Mouse (Mus musculus) midbrain, embryonic 16.5 days (tissue): Measurements from ENCODE around the gene Kif24. TPM values are rescaled to one million over a fixed set of nuclear protein-coding genes. Genes with fewer than 3 reads are reported as not detected.

Source experiments
- ATAC-seq: fragments of 200-750 bp; cut with Nextera tagmentation; 2 replicates; pipeline ENCODE4 v1.8.0; 2017; ENCODE audit warnings: moderate TSS enrichment
- H3K27ac ChIP-seq: fragments of 300-500 bp; sonication (generic); 2 replicates; pipeline ENCODE4 v1.5.1; 2014; ENCODE audit warnings: mild to moderate bottlenecking, low read length, mixed read lengths
- H3K27me3 ChIP-seq: fragments of 300-500 bp; sonication (generic); 2 replicates; pipeline ENCODE4 v1.6.1; 2014; ENCODE audit warnings: low read depth, low read length, mixed read lengths; ENCODE audit not compliant: control insufficient read depth, insufficient read depth
- H3K36me3 ChIP-seq: fragments of 300-500 bp; sonication (generic); 2 replicates; pipeline ENCODE4 v1.6.1; 2014; ENCODE audit warnings: mild to moderate bottlenecking, low read length, moderate library complexity, mixed read lengths; ENCODE audit not compliant: control insufficient read depth, insufficient read depth
- H3K4me1 ChIP-seq: fragments of 300-500 bp; sonication (generic); 2 replicates; pipeline ENCODE4 v1.6.1; 2014; ENCODE audit warnings: mild to moderate bottlenecking, low read length, mixed read lengths; ENCODE audit not compliant: control insufficient read depth, insufficient read depth
- H3K4me2 ChIP-seq: fragments of 300-500 bp; sonication (generic); 2 replicates; pipeline ENCODE4 v1.6.1; 2014; ENCODE audit warnings: mild to moderate bottlenecking, low read length, mixed read lengths
- H3K4me3 ChIP-seq: fragments of 300-500 bp; sonication (generic); 2 replicates; pipeline ENCODE4 v1.5.1; 2014; ENCODE audit warnings: low read depth, mild to moderate bottlenecking, low read length, moderate library complexity, mixed read lengths
- H3K9ac ChIP-seq: fragments of 300-500 bp; sonication (generic); 2 replicates; pipeline ENCODE4 v1.6.1; 2014; ENCODE audit warnings: low read depth, low read length, mixed read lengths
- H3K9me3 ChIP-seq: fragments of 300-500 bp; sonication (generic); replicated peaks from 2 replicates; pipeline ENCODE4 v1.6.1; 2014; ENCODE audit warnings: mild to moderate bottlenecking, low read length, mixed read lengths; ENCODE audit not compliant: control insufficient read depth, poor library complexity, severe bottlenecking
- WGBS: fragments of 180-500 bp; shearing (Covaris S2); extraction: QIAGEN DNeasy Blood & Tissue Kit; methylation state at CpG from one replicate; pipeline ENCODE4 v1.1.7; 2014; 5-methylcytosine and 5-hydroxymethylcytosine counted together
- polyA plus RNA-seq: library from polyadenylated mRNA; unstranded; fragments of >200 nt; fragmentation: Nextera tagmentation; extraction: Ambion mirVana; gene quantifications from 2 replicates; pipeline ENCODE4 v1.2.1, GENCODE M21; 2015

Kif24 gene
- polyA plus RNA-seq, 1 experiment from 2014 or later, result 2.5 TPM

GRCm38 (mm10) chr4:41504325-41504724, 39.6 kb upstream of the Kif24 start:
- Histone ChIP-seq H3K9me3 (no peaks in the 10 kb centered on the region), H3K4me3 (no peak overlapping the region), H3K27ac (no peak overlapping the region), H3K4me1 (peaks cover 14% of the 10 kb centered on the region; the same call in 1 of the 2 replicates), H3K36me3 (no peaks in the 10 kb centered on the region), H3K9ac (no peak overlapping the region), H3K4me2 (no peak overlapping the region), H3K27me3 (peaks cover 27% of the 10 kb centered on the region)
- no peak for ATAC-seq
- 75% methylated on average over 5 of the region's 5 CpGs for WGBS

DNA sequence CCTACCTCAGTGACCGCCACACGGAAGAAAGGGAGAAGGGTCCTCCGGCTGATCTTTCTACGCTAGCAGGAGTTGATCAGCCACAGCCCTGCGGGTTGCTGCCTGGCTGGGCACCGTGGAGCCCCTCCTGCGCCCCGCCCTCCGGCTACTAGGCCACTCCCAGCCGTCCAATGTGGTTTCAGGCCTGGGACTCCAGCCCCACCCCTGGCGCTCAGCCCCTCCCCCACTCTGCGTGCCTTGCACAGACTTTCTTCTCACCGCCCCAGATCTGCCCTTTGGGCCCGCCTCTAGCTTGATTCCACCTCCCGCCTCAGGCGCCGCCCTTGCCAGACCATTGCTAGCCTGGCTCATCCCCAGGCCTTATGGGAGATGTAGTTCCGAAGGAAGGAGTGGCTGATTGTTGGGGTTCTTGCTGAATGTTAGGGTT, 38.3 kb upstream of the Kif24 start, which contains the start of gene AI464131:
Gene AI464131, minus strand, starts transcription at position 91 of the 427 bp plus-strand sequence.
- under 1% methylated on average over 18 of the region's 18 CpGs for WGBS
- Histone ChIP-seq H3K9ac (peak within 1 kb of the TSS; percentile 42), H3K4me2 (peak within 1 kb of the TSS; percentile 55), H3K36me3 (no peaks in the 10 kb centered on the region; the same call in 1 of the 2 replicates), H3K4me3 (peak within 1 kb of the TSS; percentile 31), H3K27me3 (peaks cover 33% of the 10 kb centered on the region), H3K27ac (peak within 1 kb of the TSS; percentile 36), H3K4me1 (peaks cover 17% of the 10 kb centered on the region; the same call in 1 of the 2 replicates), H3K9me3 (no peaks in the 10 kb centered on the region)
- ATAC-seq, result peak; percentile 88

DNA sequence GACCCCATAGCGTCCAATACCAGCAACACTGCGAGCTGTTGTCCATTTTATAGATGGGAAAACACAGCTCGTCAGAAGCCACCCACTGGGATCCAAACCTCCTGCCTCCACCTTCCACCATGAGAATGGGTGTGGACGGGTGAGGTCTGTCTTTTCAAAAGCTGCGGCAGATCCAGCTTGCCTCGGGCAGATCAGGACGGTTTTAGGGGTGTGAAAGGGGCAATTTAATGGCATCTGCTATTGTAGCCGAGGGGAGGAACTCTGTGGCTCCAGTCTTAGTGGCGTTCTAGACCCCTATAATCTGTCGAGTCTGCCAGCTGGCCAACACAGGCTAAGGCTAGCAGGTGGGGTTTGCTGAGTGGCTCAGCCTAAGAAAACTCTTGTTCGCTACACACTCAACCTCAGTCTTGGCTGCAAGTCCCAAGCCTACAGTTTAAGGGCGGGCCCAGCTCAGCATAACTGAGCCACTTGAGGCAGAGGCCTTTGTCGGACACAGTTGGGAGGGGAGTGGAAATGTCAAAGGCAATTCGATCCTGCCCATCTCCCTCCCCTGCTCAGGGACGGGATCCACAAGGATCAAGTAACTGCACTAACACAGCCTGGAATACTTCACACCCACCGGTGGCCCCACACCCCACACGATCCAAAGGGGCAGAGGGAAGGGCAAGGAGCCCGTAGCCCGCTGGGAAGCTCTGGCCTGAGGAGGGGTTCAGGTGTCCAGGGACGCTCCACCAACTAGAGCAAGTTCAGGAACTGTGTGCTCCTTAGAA, 37.7 kb upstream of the Kif24 start:
- peaks cover 13% of the 10 kb centered on the region; the same call in 1 of the 2 replicates for H3K4me1 ChIP-seq
- peak; percentile 43 for ATAC-seq
- H3K36me3 ChIP-seq, result no peaks in the 10 kb centered on the region; the same call in 1 of the 2 replicates
- WGBS, result 10% methylated on average over 20 of the region's 20 CpGs
- peak overlapping the region; percentile 42 for H3K9ac ChIP-seq
- peaks cover 40% of the 10 kb centered on the region for H3K27me3 ChIP-seq
- peak overlapping the region; percentile 55 for H3K4me2 ChIP-seq
- H3K27ac ChIP-seq, result peak overlapping the region; percentile 36
- peak overlapping the region; percentile 31 for H3K4me3 ChIP-seq
- no peaks in the 10 kb centered on the region for H3K9me3 ChIP-seq

- Histone ChIP-seq H3K9me3 (no peaks in the 10 kb centered on the region), H3K4me2 (no peak overlapping the region), H3K27me3 (peaks cover 49% of the 10 kb centered on the region), H3K9ac (no peak overlapping the region), H3K4me1 (peaks cover 13% of the 10 kb centered on the region; the same call in 1 of the 2 replicates), H3K27ac (no peak overlapping the region), H3K4me3 (no peak overlapping the region), H3K36me3 (no peaks in the 10 kb centered on the region; the same call in 1 of the 2 replicates)
- ATAC-seq, result no peak
- 74% methylated on average over 4 of the region's 4 CpGs for WGBS
These were observed 36.1 kb upstream of the Kif24 start for GRCm38 (mm10) chr4:41500787-41501186.

GRCm38 (mm10) chr4:41499619-41500018, 34.9 kb upstream of the Kif24 start:
- Histone ChIP-seq H3K4me1 (peaks cover 13% of the 10 kb centered on the region; the same call in 1 of the 2 replicates), H3K36me3 (no peaks in the 10 kb centered on the region; the same call in 1 of the 2 replicates), H3K27ac (no peak overlapping the region), H3K4me2 (no peak overlapping the region; the same call in 1 of the 2 replicates), H3K9me3 (no peaks in the 10 kb centered on the region), H3K9ac (no peak overlapping the region), H3K4me3 (no peak overlapping the region), H3K27me3 (peaks cover 49% of the 10 kb centered on the region)
- WGBS, result 54% methylated on average over 8 of the region's 8 CpGs
- ATAC-seq, result no peak

DNA sequence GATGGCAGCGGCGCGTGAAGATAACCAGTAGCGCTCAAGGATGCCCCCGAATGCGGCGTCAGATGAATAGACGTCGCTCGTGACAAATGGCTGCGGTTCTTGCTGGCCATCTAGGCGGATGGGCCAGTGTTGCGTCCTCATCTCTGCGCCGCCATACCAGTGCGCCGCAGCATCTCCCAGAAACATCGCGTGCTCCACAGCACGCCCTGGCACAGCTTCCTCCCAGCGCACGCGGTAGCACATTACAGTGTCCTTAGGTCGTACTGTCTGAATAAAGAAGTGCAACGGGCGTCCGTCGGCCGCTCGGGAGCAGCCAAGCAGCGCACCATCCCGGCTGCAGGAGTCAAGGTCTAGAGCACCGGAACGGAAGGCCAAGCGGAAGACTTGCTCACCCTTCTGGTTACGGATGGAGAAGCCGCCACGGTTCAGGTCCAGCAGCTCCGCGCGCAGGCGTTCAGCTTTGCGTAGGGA, 34.3 kb upstream of the Kif24 start:
- H3K27ac ChIP-seq, result no peak overlapping the region
- no peaks in the 10 kb centered on the region for H3K9me3 ChIP-seq
- ATAC-seq, result no peak
- H3K4me3 ChIP-seq, result peak overlapping the region; percentile 36
- H3K27me3 ChIP-seq, result peaks cover 49% of the 10 kb centered on the region
- peaks cover 13% of the 10 kb centered on the region; the same call in 1 of the 2 replicates for H3K4me1 ChIP-seq
- H3K36me3 ChIP-seq, result no peaks in the 10 kb centered on the region; the same call in 1 of the 2 replicates
- H3K9ac ChIP-seq, result peak overlapping the region; percentile 53; the same call in 1 of the 2 replicates
- H3K4me2 ChIP-seq, result peak overlapping the region; percentile 61
- 10% methylated on average over 43 of the region's 43 CpGs for WGBS

- peak overlapping the region; percentile 61 for H3K4me2 ChIP-seq
- H3K9ac ChIP-seq, result peak overlapping the region; percentile 54
- ATAC-seq, result peak; percentile 4; the same call in 1 of the 2 replicates
- H3K27me3 ChIP-seq, result peaks cover 49% of the 10 kb centered on the region
- 11% methylated on average over 72 of the region's 72 CpGs for WGBS
- peaks cover 13% of the 10 kb centered on the region; the same call in 1 of the 2 replicates for H3K4me1 ChIP-seq
- no peaks in the 10 kb centered on the region; the same call in 1 of the 2 replicates for H3K36me3 ChIP-seq
- no peak overlapping the region for H3K27ac ChIP-seq
- H3K9me3 ChIP-seq, result no peaks in the 10 kb centered on the region
- H3K4me3 ChIP-seq, result peak overlapping the region; percentile 36
These were observed 33.5 kb upstream of the Kif24 start for GRCm38 (mm10) chr4:41497995-41498845.

GRCm38 (mm10) chr4:41497579-41497978, 32.9 kb upstream of the Kif24 start:
- 6% methylated on average over 34 of the region's 34 CpGs for WGBS
- Histone ChIP-seq H3K4me2 (peak overlapping the region; percentile 61), H3K27ac (no peak overlapping the region), H3K4me3 (peak overlapping the region; percentile 36), H3K36me3 (no peaks in the 10 kb centered on the region; the same call in 1 of the 2 replicates), H3K27me3 (peaks cover 49% of the 10 kb centered on the region), H3K9ac (peak overlapping the region; percentile 54), H3K9me3 (no peaks in the 10 kb centered on the region), H3K4me1 (peaks cover 8% of the 10 kb centered on the region; the same call in 1 of the 2 replicates)
- peak; percentile 29; the same call in 1 of the 2 replicates for ATAC-seq
